Mouse (Mus musculus) adrenal gland (tissue): ENCODE data around the gene Pkn1.

Source experiments
- intact Hi-C: fragments of 180-260 bp; cut with DNase I; formaldehyde crosslinking; loops from one replicate; pipeline ENCODE4 v1.15.1; 2025
- long read RNA-seq, 2 experiments: library from polyadenylated mRNA; unstranded; transcript quantifications; one replicate each; pipeline ENCODE4 v2.0.0; 2020; ENCODE audit warnings: borderline replicate concordance in 1 of 2; ENCODE audit not compliant: insufficient replicate concordance in 1 of 2

The Pkn1 gene
- long read RNA-seq, experiment 1, full-length matches to known transcripts = 14 of 18 reads
- long read RNA-seq, experiment 1, partial matches to known transcripts = 3 of 18 reads
- long read RNA-seq, experiment 1, other reads (novel, unspliced or antisense) = 1 of 18 reads
- long read RNA-seq, experiment 2, full-length matches to known transcripts = 6 of 11 reads
- long read RNA-seq, experiment 2, partial matches to known transcripts = 3 of 11 reads
- long read RNA-seq, experiment 2, other reads (novel, unspliced or antisense) = 2 of 11 reads

- intact Hi-C loops = loop anchor here (5.0 kb wide), 1 partner anchor 37 kb away; no protein-coding TSS in a partner anchor
Observed at GRCm38 (mm10) chr8:83698661-83699453, at the start of gene Pkn1. Gene Pkn1, minus strand, starts transcription at chr8:83699179.

- intact Hi-C loops = no loop called here
Observed at GRCm38 (mm10) chr8:83748708-83749107, 49.7 kb upstream of the Pkn1 start.

DNA sequence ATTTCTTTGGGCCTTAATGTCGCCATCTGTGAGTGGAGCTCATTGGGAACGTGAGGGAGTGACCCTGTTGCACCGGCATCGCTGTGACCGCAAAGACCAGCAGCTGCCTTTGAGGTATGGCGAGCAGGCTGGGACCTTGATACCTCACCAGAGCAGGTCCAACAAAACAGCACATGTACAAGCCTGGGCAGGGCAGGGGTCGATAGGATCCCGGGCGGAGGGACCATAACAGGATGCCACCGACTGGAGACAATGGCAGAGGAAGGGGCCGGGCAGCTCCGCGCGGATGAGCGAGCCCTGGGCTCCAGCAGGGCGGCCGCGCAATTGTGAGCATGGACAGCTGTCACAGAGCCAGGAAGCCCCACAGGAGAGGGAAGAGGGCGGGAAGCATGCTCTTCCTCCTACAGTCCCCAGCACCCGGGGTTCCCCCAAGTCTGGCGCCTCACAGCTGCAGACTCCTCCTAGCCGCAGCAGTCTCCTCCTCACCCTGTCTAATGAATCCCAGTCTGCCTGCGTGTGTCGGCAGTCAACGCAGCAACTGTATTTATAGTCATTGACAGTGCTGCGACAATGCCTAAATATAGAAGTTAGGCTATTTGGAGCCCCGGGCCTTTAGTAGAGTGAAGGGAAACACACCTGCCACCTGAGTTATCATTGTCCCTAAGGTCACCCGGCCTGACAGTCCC lies 48.8 kb upstream of the Pkn1 start:
- intact Hi-C loops = no loop called here

DNA sequence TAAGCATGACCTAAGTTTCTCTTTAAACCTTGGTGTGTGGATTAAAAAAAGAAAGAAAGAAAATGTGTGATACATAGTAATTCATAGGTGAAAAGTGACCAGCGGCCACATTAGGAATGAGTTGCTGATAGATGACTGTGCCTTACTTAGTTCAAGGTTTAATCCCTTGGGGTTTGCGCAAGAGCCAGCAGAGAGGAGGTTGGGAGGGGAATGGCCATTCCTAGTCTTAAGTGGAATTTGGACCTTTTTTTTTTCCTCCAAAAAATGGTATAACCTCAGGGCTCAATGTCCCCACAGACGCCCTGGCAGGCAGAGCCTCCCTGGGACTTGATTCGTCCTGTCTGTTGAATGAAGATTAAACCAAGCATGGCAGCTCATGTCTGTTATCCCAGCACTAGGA lies 45.1 kb upstream of the Pkn1 start:
- intact Hi-C loops = no loop called here

DNA sequence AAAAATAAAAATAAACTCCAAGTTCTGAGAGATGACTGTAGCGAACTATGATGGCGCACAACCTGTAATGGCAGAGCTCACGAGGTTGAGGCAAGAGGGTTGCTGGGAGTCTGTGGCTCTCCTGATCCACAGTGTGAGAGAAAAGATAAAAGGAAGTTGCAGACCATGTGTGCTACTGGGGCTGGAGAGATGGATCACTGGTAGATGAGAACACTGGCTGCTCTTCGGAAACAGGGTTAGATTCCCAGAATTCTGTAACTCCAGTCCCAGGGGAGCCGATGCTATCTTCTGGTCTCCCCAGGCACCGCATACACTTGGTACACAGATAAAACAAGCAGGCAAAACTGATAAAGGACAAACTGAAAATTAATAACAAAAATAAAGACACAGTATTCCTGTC lies 44.0 kb upstream of the Pkn1 start:
- intact Hi-C loops = no loop called here

- intact Hi-C loops = no loop called here
Observed at GRCm38 (mm10) chr8:83741849-83742655, 43.1 kb upstream of the Pkn1 start.

- intact Hi-C loops = no loop called here
Observed at GRCm38 (mm10) chr8:83740976-83741741, 42.2 kb upstream of the Pkn1 start, which contains the start of gene Adgre5. Gene Adgre5, minus strand, starts transcription at chr8:83741326.

DNA sequence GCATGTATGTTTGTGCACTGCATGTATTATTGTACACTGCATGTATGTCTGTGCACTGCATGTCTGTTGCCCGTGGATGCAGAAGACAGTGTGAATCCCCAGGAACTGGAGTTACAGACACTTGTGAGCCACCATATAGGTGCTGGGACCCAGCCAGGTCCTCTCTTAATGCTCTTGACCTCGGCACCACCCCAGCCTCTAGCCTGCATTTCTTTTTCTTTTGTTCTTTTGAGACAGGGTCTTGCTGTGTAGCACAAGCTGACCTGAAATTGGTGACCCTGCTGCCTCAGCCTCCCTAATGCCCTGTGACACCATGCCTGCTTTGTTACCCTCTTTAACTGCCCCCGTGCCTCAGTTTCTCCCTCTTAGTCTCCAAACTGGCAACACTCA lies 41.6 kb upstream of the Pkn1 start:
- intact Hi-C loops = no loop called here

DNA sequence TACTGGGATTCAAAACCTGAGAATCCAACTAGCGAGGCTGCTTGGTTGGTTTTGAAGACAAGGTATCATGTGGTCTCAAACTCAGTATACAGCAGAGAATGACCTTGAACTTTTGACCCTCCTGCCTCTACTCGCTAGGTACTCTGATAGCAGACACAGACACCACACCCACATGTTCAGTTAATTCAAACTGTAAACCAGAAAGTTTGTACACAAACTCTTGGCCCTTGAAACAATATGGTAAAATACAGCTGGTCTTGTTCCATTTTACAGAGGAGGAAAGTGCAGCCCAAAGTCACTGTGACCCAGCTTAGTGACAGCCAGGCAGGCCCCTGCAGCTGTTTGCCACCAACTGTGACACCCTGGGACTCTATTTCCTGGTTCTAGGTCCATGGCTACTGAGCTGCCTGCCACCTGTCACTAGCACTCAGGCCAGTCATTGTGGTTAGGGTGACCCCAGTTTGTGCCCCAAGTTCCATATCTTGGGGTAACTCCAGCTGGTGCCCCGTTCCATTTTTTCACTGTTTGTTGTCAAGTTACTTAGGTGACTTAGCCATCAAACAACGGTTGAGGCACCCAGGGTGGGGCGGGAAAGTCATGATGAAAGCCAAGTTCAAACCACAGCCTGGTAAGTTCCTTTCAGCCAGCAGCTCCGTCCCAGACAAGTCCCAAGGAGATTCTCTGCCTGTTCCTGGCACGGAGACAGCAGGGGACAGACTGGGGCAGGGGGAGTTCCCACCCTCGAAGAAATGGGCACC lies 40.9 kb upstream of the Pkn1 start:
- intact Hi-C loops = no loop called here

DNA sequence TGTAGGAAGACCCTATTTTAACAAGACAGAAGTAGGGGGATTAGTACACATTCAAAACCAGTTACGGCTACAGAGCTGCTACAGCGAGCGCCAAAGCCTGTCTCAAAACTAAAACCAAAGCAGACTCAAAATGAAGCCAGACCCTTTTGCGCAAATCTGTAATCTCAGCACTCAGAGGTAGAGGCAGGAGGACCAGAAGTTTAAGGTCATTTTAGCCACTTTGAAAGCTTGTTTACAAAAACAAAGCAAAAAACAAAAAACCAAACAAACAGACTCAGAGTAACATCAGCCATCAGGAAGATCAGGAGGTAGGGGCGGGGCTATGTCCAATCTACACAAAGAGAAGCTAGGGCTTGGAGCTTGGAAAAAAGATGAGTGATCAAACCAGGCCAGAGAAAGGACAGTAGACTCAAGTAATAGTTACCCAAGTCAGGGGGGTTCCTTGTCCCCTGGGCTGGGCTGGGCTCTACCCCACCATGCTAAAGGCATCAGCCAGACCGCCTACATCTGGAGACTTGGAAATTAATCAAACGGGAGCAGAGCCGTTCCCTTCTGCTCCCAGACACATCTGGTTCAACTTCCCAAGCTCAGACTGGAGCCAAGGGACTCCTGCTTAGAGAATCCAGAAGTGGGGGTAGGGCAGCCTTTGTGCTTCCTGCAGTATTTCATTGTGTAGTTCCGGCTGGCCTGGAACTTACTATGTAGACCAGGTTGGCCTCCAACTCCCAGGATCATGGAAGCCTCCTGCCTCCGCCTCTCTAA lies 40.2 kb upstream of the Pkn1 start:
- intact Hi-C loops = no loop called here

DNA sequence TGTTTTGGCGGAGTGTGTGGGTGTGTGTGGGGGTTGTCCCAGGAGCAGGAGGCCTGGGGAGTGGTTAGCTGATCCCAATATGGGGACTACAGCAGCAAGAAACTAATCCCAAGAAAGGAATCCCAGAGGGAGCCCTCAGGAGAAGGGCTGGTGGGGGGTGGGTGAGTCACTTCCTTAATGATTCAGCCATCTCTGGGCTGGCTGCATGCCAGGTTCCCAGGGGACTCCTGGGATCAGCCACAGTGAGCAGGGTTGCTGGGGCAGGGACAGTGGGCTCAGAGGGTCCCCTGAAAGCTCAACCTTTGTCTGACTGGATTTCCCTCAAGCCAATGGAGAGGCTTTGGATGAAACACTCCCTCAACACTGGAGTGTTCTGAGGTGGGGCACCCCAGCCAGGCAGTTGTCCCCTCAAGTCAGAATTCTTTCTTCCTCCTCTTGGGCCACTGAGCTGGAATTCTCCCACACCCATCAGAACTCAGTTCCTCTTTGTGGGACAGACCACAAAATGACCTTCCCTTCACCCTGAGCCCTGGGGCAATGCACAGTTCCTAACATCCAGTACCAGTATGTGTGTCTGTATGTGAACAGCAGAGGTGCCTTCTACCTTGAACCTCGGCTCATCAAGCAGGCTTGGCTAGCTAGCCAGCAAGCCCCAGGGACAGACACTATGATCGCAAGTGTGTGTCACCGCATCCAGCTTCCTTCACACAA lies 39.0 kb upstream of the Pkn1 start:
- intact Hi-C loops = no loop called here

DNA sequence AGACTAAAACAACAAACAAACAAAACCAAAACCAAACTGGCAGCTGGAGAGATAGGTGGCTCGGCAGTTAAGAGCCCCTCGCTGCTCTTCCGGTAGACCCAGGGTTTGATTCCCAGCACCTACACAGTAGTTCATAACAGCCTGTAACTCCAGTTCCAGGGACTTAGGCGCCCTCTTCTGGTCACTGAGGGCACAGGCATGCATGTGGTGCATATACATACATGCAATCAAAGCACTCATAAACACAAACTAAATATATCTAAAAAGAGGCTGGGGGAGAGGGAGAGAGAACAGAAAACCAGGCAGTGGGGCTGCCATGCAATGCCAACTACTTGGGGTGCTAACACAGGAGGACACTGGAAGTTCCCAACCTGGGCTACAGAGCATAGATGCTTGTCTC lies 38.4 kb upstream of the Pkn1 start:
- intact Hi-C loops = no loop called here

DNA sequence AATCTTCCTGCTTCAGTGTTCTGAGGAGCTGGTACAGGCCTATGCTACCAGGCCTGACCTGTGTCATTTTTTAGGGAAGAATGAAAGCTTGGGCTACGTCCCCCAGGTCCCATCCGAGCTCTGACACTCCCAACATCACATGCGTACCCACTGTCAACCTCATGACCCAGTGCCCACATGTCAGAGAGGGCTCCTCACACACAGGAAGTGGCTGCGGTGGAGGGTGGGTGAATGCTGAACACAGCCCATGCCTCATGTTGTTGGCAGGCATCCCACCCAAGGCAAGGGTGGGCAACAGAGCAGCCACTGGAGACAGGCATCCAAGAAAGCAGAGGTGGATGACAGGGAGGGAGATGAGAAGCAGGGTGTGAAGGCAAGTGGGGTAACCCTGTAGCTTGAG lies 37.7 kb upstream of the Pkn1 start:
- intact Hi-C loops = no loop called here

DNA sequence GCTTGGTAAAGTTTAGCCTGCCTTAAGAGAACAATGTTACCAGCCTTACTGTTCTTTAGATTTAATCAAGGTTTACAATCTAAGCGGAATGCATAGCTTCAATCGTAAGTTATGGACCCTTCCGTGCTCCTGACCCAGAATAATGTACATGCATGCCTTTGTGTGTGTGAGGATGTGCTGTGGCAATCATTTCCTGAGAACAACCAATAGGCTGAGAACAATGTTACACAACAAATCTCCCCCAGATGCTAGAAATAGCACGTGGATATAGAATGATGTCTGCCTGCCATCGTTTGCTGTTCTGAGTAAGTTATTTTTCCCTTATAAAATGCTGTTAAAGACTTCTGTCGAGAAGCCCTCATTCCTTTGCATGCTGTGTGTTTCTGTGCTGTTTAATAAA lies 33.9 kb upstream of the Pkn1 start:
- intact Hi-C loops = no loop called here

- intact Hi-C loops = no loop called here
Observed at GRCm38 (mm10) chr8:83731906-83732305, 32.9 kb upstream of the Pkn1 start.

DNA sequence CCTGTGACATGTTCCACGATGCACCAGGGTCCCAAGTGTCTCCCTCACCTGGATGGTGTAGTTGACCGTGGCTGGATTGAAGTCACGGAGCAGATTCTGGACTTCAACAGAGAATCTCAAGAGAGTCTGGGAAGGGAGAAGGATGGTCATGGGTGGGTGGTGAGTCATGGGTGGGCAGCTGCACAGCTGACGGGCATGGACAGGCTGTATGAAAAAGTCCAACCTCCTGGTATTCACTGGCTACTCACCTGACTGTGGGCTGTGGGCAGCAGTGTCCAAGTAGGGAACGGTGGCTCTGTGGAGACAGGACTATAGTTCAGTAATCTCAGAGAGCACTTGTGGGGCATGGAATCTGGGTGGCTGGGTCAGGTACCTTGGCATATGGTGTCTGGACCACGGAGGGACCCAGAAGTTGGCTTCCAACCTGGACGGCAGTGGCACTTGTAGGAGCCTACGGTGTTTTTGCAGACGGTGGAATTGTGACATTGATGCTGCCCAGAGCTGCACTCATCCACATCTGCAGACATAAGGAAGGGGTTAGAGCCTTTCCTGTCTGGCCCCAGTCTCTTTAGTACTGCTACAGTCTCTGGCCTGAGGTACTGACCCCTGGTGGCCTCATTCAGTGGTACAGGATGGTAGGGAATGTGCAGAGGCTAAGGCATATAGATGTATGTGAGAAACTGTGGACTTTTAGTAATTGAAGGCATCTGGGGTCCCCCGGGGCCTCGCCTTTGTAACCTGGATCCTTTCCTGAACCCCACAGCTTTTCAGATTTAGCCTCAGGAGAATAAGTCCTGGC lies 30.2 kb upstream of the Pkn1 start:
- intact Hi-C loops = loop anchor here (5.0 to 10.0 kb wide), 3 partner anchors 53 to 226 kb away; partner anchors contain the start of genes Asf1b and Gm10644

DNA sequence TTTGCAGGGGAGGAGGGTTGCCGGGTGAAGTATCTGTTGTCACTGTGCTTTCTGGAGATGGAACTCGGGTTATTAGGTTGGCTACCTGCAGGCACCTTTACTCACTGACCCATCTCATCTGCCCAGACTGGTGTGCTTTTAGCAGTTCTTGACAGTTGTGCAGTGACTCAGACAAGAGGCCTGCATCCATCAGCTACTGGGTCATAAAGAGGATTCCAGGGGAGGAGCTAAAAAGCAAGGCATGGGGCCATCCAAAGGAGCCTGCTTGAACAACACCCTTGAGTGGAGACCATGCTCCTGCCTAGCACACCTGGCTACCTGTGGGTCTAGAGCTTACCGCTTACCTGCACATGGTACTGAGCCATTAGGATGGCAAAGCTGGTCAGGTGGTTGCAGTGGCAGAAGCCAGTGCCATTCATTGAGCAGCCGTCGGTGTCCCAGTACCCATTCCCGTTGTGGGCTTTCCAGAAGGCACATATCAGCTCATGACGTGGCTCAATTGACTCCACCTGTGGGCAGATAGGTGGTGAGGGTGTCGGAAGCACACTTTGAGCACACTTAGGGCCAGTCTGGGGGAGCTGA lies 26.6 kb upstream of the Pkn1 start:
- intact Hi-C loops = loop anchor here (5.0 to 10.0 kb wide), 3 partner anchors 57 to 229 kb away; partner anchors contain the start of genes Asf1b and Gm10644
